Mouse (Mus musculus): ENCODE measurements around the gene Slc4a7.

Slc4a7 gene

DNA sequence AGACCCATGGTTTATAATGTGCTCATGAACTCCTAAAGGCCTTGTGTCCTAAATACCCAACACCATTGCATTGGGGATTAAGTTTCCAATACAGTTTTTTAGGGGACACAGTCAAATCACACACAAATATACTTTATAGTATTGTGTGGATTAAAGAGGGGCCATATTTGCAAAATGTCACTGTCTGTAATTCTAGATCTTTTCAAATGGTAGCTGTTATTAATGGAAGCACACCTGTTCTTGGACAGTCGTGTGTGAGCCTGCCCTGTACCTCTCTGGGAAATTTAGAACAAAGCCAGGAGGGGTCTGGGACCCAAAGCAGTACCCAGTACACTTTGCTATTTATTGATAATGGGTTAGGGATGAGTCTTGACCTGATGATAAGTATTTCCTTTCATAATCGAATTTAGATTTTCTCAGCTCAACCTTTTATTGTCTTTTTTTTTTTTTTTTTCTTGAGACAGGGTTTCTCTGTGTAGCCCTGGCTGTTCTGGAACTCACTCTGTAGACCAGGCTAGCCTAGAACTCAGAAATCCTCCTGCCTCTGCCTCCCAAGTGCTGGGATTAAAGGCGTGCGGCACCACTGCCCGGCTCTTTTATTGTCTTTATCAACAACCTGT, at the start of gene Slc4a7:
Slc4a7 (plus strand) TSS at position 570 of the 620 bp plus-strand sequence.
- DNase-seq (ENCODE audit: low read depth, low spot score), result no peak

- no peak for DNase-seq (ENCODE audit: low read depth, low spot score)
Measured at GRCm38 (mm10) chr14:14670597-14670996, 31.5 kb upstream of the Slc4a7 start.

GRCm38 (mm10) chr14:14681611-14682010, 20.5 kb upstream of the Slc4a7 start:
- no peak for DNase-seq (ENCODE audit: low read depth, low spot score)

DNA sequence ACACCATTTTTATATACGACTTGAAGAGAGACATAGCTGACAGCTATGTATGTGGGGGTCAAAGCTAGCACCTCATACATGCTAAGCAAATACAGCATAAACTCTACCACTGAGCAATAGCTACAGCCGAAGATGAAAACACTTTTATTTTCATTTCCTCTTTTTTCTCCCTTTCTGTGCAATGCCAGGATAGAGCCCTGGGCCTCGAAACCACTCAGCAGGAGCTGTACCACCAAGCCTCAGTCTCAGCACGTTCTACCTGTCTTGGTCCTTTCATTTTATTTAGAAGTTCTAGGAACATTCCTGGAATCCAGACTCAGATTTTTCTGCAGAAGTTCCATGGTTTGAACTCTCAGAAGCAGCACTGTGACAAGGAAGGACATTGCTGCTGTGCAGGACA, 17.3 kb upstream of the Slc4a7 start:
- DNase-seq (ENCODE audit: low read depth, low spot score), result no peak

GRCm38 (mm10) chr14:14686101-14686551, 16.0 kb upstream of the Slc4a7 start:
- no peak for DNase-seq (ENCODE audit: low read depth, low spot score)

DNA sequence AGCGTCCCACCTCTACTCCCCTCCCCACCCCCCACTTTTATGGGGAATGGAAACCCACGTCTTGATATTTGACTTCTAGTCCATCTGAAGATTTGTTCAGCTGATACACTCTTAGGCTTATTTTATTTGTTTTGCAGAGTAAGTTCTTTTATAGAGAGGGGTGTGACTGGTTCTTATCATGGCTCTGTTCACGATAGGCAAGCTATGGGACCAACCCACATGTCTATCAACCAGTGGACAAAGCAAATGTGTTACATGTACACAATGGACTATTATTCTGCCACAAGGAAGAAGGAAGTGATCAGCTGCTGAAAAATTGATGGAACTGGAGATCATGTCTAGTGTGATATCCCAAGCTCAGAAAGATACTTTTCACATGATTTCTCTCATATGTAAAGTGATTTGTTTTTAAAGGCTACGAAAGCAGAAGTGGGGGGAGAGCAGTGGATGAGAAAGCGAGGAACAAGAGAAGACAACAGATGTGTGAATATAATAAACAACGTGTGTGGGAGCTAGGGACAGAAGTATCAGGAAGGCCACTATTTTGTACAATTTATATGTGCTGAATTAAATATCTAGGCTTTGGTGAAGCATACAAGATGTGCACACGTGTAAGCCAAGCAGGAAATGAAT, 14.7 kb upstream of the Slc4a7 start:
- no peak for DNase-seq (ENCODE audit: low read depth, low spot score)

- DNase-seq (ENCODE audit: low read depth, low spot score), result peak; percentile 97
Measured at GRCm38 (mm10) chr14:14702399-14703345, 593 bp downstream of the Slc4a7 start.

DNA sequence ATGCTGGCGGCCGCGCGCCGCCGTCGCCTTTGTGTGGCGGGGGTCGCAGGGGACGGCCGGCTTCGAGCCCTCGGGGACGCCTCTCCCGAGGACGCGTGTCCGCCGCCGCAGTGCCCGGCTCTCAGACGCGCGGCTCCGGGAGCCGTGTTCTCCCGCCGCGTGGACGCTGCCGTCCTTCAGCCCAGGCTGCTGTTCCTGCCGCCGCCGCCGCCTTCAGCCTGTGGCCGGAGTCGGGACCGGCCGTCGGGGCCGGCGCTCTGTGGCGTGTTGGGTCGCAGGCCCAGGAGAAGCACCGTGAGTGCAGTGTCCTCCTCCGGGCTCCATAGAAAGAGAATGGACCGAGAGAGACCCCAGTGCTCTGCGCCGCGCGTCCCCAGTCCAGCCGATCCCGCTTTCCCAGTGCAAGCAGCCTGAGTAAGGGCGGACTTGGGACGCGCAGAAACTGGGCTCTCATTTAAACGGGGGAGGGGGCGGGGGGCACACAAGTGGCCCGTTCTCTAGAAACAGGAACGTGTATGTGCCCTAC, 1.3 kb downstream of the Slc4a7 start:
- peak; percentile 16 for DNase-seq (ENCODE audit: low read depth, low spot score)

- no peak for DNase-seq (ENCODE audit: low read depth, low spot score)
Measured at GRCm38 (mm10) chr14:14704651-14705050, 2.6 kb downstream of the Slc4a7 start.

DNA sequence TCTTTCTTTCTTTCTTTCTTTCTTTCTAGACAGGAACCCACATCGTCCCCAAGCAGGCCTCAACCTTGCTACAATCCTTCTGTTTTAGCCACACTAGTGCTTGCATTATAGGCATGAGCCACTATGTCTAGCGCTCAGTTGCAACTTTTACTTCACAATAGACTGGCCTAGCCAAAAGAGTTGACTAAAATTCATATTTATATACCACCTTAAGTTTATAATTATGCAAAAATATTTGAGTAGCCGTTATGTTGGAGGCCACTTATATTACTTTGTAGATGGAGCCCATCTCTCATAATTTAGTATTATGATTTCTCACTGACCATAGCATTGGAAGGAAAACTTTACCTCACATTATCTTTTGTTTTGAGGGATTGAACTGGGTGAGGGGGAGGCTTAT, 3.0 kb downstream of the Slc4a7 start:
- no peak for DNase-seq (ENCODE audit: low read depth, low spot score)

DNA sequence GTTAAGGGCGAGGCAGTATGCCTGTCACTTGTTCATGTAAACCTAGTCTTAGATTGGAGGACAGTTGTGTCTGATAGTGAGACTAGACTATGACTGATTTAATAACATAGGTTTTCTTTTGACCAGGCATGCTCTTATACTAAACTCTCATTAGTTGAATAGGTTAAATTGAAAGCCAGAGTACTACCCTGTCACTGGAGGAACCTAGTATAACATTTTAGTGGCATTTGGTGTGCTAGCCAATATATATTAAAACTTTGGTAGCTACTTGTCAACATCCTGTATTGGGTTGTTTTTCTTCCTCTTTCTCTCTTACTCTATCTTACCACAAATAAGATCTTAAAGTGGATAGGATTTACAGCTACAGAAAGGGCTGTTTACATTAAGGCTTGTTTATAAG, 4.3 kb downstream of the Slc4a7 start:
- DNase-seq (ENCODE audit: low read depth, low spot score), result no peak

- no peak for DNase-seq (ENCODE audit: low read depth, low spot score)
Measured at GRCm38 (mm10) chr14:14707061-14707460, 5.0 kb downstream of the Slc4a7 start.

- DNase-seq (ENCODE audit: low read depth, low spot score), result no peak
Measured at GRCm38 (mm10) chr14:14709021-14709420, 6.9 kb downstream of the Slc4a7 start.

- peak; percentile 32 for DNase-seq (ENCODE audit: low read depth, low spot score)
Measured at GRCm38 (mm10) chr14:14714130-14714529, 12.1 kb downstream of the Slc4a7 start.

DNA sequence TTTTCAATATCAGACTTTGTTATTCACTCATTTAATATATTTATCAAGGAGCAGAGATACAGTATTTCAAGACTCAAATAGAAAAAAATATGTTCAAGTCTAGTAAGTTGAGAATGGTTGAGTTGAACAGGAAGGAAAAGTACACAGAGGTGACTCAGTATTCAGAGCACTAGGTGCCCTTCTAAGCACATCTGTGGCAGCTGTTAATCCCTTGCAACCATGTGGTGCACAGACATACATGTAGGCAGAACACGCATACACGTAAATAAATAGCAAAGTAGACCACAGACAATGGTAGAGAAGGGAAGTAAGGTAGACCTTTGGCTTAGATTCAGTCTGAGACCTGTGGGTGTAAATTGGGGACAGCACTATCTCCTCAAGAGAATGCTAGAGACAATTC, 13.7 kb downstream of the Slc4a7 start:
- no peak for DNase-seq (ENCODE audit: low read depth, low spot score)

GRCm38 (mm10) chr14:14716843-14717242, 14.8 kb downstream of the Slc4a7 start:
- DNase-seq (ENCODE audit: low read depth, low spot score), result no peak

- DNase-seq (ENCODE audit: low read depth, low spot score), result peak; percentile 75
Measured at GRCm38 (mm10) chr14:14718556-14718955, 16.5 kb downstream of the Slc4a7 start.

DNA sequence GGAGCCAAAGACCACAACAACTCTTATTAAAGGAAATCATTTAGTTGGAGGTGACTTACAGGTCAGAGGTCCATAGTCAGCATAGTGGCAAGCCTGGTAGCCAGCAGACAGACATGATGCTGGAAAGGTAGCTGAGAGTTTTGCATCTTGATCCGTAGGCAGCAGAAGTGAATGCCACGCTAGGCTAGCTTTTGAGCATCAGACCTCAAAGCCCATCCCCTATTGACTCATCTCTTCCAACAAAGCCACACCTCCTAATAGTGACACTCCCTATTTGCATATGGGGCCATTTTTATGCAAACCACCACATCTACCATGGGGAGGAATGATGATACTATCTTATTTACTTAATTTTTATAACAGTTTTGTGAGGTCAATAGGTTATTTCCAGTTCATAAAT, 79.1 kb downstream of the Slc4a7 start:
- DNase-seq (ENCODE audit: low read depth, low spot score), result no peak

DNA sequence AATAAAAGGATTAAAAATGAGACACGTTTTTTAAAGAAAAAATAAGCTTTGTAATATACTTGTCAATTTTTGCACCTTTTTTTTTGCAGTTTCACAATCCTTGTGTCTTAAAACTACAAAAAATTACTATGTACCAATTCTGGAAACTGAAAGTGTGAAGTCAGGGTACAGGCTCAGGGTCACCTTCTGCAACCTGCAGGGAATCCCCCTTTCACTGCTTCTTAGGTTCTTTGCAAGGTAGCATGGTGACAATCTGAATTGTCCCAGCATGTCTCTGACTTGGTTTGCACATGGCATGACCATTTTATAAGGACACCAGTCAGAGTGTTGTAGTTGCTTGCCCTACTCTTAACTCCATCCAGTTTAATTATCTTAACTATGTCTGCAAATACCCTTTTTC, 82.1 kb downstream of the Slc4a7 start:
- no peak for DNase-seq (ENCODE audit: low read depth, low spot score)

DNA sequence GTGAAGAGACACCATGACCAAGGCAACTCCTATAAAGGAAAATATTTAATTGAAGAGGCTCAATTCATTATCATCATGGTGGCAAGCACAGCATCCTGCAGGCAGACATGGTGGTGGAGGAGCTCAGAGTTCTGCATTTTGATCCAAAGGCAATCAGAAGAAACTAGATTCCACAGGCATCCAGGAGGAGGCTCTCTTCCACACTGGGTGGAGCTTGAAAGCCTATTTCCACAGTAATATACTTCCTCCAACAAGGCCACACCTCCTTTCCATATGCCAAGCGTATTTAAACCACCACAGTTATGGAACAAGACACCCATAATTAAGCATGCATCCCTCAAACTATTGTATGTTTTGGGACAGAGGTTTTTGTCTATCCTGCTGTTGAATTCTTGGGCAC, 84.9 kb downstream of the Slc4a7 start:
- DNase-seq (ENCODE audit: low read depth, low spot score), result no peak

DNA sequence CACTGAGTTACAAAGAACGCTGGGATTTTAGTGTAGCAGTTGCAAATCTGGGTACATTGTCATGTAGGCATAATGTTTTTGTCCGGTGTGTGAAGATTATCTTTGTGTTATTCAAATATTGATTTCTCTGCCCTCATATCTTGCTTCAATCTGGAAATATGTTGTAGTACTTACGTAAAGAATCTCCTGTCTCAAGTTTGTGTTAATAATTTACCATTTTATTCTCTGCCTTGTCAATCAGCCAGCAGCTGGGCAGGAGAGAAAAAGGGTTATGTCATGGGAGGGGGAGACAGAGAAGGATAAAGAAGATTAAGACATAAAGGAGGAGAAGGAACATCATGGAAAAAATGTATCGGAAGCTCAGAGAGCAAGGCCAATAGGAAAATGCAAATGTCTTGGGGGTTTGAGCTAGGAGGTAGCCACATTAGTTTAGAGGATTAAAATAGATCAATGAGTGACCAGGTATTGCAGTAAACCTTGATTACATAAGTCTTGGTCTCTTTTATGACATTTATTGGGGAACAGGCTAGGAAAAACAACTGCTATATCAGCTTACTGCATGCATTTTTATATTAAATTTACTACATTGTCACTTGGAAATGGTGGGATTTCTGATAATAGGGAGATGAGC, 87.9 kb downstream of the Slc4a7 start:
- no peak for DNase-seq (ENCODE audit: low read depth, low spot score)

GRCm38 (mm10) chr14:14799861-14800260, 97.8 kb downstream of the Slc4a7 start:
- no peak for DNase-seq (ENCODE audit: low read depth, low spot score)
